Mouse (Mus musculus): ENCODE measurements around the gene Zdhhc18.
"Not testable (repeated sequence)": the region's sequence is repeated elsewhere in the genome, so short reads cannot be mapped to it uniquely, and the experiment has no call there.

Gene Zdhhc18

DNA sequence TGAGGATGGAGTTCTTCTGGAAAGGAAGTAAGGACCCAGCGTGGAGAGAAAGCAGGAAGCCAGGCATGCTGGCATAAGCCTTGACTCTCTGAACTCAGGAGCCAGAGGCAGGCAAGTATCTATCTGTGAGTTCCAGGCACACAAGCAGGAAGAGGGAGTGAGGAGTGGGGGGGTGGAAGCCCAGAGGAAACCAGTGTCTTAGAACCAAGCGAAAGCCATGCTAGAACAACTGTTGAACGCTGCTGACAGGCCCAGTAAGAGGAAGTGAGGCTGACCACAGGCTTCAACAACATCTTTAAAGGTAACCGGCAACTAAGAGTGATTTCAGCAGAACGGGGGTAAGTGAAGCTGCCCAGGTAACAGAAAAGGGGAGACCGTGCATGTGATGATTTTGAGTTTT is 16.2 kb upstream of the Zdhhc18 start:
- ATAC-seq (ENCODE audit: insufficient number of reproducible peaks, low FRiP score, low TSS enrichment): no peak

- ATAC-seq (ENCODE audit: insufficient number of reproducible peaks, low FRiP score, low TSS enrichment): no peak
Measured at GRCm38 (mm10) chr4:133665118-133665517, 15.2 kb upstream of the Zdhhc18 start.

GRCm38 (mm10) chr4:133662945-133663344 is 13.0 kb upstream of the Zdhhc18 start:
- ATAC-seq (ENCODE audit: insufficient number of reproducible peaks, low FRiP score, low TSS enrichment): no peak

DNA sequence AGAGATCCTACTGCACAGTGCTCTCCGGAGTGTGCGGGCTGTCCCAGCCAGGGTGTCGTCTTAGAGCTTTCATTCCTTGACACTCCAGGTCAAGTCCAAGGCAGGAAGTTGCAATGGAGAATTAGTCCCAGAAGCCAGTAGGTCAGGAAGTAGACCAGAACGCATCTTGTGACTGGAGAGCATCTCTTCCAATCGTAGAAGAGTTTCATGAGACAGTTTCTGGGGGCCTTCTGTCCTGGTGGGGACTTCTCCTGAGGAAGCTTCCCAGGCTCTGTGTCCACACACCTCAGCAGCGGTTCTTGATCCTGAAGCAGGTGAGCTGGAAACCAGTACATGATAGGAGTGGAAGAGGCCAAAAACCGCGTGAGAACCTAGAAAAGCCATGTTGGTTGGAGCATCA is 12.5 kb upstream of the Zdhhc18 start:
- no peak for ATAC-seq (ENCODE audit: insufficient number of reproducible peaks, low FRiP score, low TSS enrichment)

DNA sequence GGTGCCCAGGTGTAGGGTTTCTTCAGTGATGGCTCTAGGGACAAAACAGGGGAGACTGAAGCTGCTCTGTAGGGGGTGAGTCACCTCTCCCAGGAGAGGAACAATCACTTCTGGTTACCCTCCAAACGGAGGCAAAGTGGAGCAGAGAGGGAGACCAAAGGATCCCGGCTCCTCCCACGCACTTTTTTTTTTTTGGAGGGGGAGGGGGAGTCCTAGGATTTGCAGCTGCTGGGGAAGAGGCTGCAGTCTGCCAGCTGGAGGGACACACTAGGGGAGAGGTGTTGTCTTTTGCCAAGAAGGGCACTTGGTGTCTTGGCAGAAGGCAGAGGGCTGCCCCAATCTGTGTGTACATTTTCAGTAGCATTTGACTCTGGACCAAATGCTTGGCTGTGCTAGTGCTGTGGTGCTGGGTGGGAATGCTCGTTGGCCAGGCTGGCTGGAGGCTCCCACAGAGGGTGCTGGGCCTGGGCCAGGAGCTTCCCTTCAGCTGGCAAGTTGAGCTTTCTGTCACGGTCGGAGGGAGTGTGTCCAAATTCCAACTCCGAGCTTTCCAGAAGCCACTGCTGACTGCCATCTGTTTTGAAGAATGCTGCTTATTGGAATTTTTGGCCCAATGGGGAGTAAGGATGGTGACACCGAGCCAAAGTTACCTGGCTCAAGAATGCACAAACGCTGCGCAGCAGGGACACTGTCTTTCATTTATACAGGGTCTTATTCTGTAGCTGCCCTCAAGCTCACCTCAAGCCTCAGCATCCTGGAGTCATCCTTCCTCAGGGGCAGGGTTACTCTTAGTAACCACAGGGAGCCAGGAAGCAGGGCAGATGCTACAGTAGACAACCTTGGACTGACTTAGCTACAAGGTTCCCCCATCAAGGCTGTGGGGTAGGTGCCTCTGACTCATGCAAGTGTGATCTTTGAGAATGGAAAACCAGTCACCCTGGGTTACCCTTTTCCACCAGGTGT is 10.5 kb upstream of the Zdhhc18 start:
- peak; percentile 69 for ATAC-seq (ENCODE audit: insufficient number of reproducible peaks, low FRiP score, low TSS enrichment)

DNA sequence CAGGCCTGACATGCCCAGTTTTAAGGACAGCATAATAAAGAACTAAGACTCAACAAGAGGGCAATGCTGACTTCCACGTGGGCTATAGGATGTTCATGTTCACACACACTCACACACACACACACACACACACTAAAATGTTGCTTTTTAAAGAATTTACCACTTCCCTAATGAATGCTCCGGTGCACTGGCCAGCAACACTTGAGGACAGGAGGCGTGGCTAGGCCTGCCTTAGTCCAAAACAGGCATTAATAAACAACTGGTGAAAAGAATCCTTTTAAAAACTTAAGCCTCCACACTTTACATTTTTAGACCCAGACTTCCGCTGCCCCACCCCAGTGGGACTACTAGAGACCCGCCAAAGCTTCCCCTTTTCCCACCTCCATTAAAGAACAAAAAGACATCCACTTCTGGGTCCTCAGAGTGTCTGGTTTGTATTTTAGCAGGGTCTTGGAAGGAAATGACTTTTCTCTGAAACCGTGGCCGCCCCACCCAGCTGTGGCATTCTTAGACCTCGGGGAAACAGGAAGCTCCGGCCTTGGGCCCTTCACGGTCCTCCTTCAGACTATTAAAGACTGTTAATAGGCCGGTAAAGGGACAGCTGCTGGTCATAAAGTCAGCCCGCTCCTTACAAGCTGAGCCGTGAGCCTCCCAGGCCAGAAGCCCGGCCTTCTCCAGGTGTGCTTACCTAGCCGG is 9.7 kb upstream of the Zdhhc18 start:
- peak; percentile 12; the same call in 1 of the 2 replicates for ATAC-seq (ENCODE audit: insufficient number of reproducible peaks, low FRiP score, low TSS enrichment)

GRCm38 (mm10) chr4:133658729-133659128 is 8.8 kb upstream of the Zdhhc18 start:
- no peak for ATAC-seq (ENCODE audit: insufficient number of reproducible peaks, low FRiP score, low TSS enrichment)

GRCm38 (mm10) chr4:133657829-133658458 is 8.0 kb upstream of the Zdhhc18 start:
- ATAC-seq (ENCODE audit: insufficient number of reproducible peaks, low FRiP score, low TSS enrichment): no peak

DNA sequence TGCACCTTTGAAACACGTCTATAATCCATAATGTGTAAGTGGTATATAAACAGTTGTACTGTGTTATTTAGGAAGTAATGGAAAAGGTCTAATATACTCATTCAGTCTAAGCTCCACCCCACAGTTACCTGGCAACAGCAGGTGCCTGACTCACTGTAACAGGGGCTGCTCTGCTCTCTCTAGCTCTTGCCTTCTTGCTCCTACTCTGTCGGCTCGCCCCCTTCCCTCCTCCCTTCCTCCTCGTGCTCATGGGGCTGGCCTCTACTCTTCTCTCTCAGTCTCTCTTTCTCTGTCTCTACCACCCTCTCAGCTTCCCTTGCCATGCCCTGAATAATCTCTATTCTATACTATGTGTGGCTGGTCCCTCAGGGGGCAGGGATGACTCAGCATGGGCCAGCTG is 7.0 kb upstream of the Zdhhc18 start:
- ATAC-seq (ENCODE audit: insufficient number of reproducible peaks, low FRiP score, low TSS enrichment): no peak

GRCm38 (mm10) chr4:133656294-133656693 is 6.3 kb upstream of the Zdhhc18 start:
- no peak for ATAC-seq (ENCODE audit: insufficient number of reproducible peaks, low FRiP score, low TSS enrichment)

DNA sequence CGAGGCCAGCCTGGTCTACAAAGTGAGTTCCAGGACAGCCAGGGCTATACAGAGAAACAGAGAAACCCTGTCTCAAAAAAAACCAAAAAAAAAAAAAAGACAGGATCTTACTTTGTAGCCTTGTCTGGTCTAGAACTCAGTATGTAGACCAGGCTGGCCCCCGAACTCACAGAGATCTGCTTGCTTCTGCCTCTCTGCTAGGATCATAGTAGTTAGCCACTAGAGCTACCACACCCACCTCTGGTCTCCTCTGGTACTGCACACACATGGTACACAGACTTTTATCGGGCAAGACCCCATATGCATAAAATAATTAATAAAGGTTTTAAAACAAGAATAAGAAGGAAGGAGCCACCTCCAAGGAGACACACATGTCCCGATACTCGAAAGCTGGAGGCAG is 4.1 kb upstream of the Zdhhc18 start:
- ATAC-seq (ENCODE audit: insufficient number of reproducible peaks, low FRiP score, low TSS enrichment): not testable (repeated sequence)

- ATAC-seq (ENCODE audit: insufficient number of reproducible peaks, low FRiP score, low TSS enrichment): no peak
Measured at GRCm38 (mm10) chr4:133652746-133653145, 2.8 kb upstream of the Zdhhc18 start.

DNA sequence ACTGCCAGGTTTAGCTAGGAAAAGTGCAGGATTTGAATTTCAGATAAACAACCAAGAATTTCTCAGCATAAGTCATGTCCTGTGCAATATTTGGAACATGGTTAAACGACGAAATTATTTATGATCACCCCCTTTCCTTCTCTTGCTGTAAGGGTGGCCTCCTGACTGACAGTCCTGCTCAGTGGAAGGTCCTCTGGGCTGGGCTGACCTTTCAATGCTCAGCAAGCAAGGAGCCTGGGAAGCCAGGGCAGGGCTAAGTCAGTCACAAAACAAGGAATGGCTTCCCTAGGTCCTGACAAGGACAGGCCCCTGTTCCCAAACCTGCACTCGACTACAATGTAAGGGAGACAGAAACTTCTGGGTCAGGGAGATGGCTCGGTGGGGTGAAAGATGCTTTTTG is 2.0 kb upstream of the Zdhhc18 start:
- ATAC-seq (ENCODE audit: insufficient number of reproducible peaks, low FRiP score, low TSS enrichment): no peak

DNA sequence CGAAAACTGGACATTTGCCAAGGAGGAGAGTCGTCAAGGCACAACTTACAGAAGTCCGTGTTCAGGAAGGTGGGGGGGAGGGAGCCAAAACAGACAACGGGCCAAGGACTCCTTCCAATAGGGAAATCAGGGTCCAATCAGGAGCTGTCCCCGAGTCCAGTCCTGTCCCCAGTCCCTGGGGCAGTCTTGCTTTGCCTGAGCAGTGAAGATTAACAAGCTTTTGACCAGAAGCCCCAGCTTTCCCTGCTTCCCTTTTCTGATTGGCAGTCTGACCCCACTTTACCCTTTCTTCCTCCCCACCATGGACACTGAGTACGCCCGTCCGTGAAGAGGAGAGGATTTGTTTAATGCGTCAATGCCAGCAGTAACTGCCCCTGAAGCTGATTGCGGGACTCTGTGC is 1.5 kb upstream of the Zdhhc18 start:
- no peak for ATAC-seq (ENCODE audit: insufficient number of reproducible peaks, low FRiP score, low TSS enrichment)

GRCm38 (mm10) chr4:133649464-133649863 is 490 bp downstream of the Zdhhc18 start:
- not testable (repeated sequence) for ATAC-seq (ENCODE audit: insufficient number of reproducible peaks, low FRiP score, low TSS enrichment)

- no peak for ATAC-seq (ENCODE audit: insufficient number of reproducible peaks, low FRiP score, low TSS enrichment)
Measured at GRCm38 (mm10) chr4:133645680-133646079, 4.3 kb downstream of the Zdhhc18 start.

GRCm38 (mm10) chr4:133645195-133645594 is 4.8 kb downstream of the Zdhhc18 start:
- no peak for ATAC-seq (ENCODE audit: insufficient number of reproducible peaks, low FRiP score, low TSS enrichment)

GRCm38 (mm10) chr4:133634043-133634410 is 15.9 kb downstream of the Zdhhc18 start:
- no peak for ATAC-seq (ENCODE audit: insufficient number of reproducible peaks, low FRiP score, low TSS enrichment)

- ATAC-seq (ENCODE audit: insufficient number of reproducible peaks, low FRiP score, low TSS enrichment): peak; percentile 84; the same call in 1 of the 2 replicates
Measured at GRCm38 (mm10) chr4:133633332-133634042, 16.5 kb downstream of the Zdhhc18 start.
